Mouse (Mus musculus): ENCODE measurements around the gene Gm8332. TPM values are rescaled to one million over a fixed set of nuclear protein-coding genes. Genes with fewer than 3 reads are reported as not detected.
"Not testable (repeated sequence)": the region's sequence is repeated elsewhere in the genome, so short reads cannot be mapped to it uniquely, and the experiment has no call there.

Gene Gm8332
- not detected in 2 replicates for total RNA-seq (2014; rRNA removed)
- polyA plus RNA-seq (2015; fragmentation: Nextera tagmentation; extraction: Ambion mirVana): not detected in 2 replicates

GRCm38 (mm10) chr12:88250000-88250399 is at the start of gene Gm8332:
Gene Gm8332 (minus strand): TSS chr12:88250100.
- H3K4me2 ChIP-seq (ENCODE audit: low read depth, low read length); H3K9ac ChIP-seq (replicated peaks; ENCODE audit: low read length); H3K4me1 ChIP-seq (ENCODE audit: insufficient read depth, low read length); H3K27ac ChIP-seq; ATAC-seq; H3K4me3 ChIP-seq (ENCODE audit: low read length); H3K9me3 ChIP-seq (ENCODE audit: low read length); DNase-seq (ENCODE audit: low spot score); H3K36me3 ChIP-seq (ENCODE audit: insufficient read depth, low read length); H3K27me3 ChIP-seq (ENCODE audit: insufficient read depth, low read length): not testable (repeated sequence)
- 65% methylated on average over 1 of the region's 2 CpGs for WGBS

GRCm38 (mm10) chr12:88297171-88297570 is 47.3 kb upstream of the Gm8332 start:
- not testable (repeated sequence) for H3K4me3 ChIP-seq (ENCODE audit: low read length); H3K9ac ChIP-seq (replicated peaks; ENCODE audit: low read length)
- WGBS: 70% methylated on average over 2 of the region's 2 CpGs

GRCm38 (mm10) chr12:88293082-88293481 is 43.2 kb upstream of the Gm8332 start:
- ATAC-seq; H3K4me1 ChIP-seq (ENCODE audit: insufficient read depth, low read length); H3K9ac ChIP-seq (replicated peaks; ENCODE audit: low read length); H3K36me3 ChIP-seq (ENCODE audit: insufficient read depth, low read length); H3K27me3 ChIP-seq (ENCODE audit: insufficient read depth, low read length); H3K9me3 ChIP-seq (ENCODE audit: low read length); DNase-seq (ENCODE audit: low spot score); H3K4me2 ChIP-seq (ENCODE audit: low read depth, low read length); H3K4me3 ChIP-seq (ENCODE audit: low read length); H3K27ac ChIP-seq: not testable (repeated sequence)
- 74% methylated on average over 4 of the region's 4 CpGs for WGBS

More at GRCm38 (mm10) chr12:88297171-88297570, 47.3 kb upstream of the Gm8332 start:
- H3K4me1 ChIP-seq (ENCODE audit: insufficient read depth, low read length); H3K27me3 ChIP-seq (ENCODE audit: insufficient read depth, low read length); H3K36me3 ChIP-seq (ENCODE audit: insufficient read depth, low read length); DNase-seq (ENCODE audit: low spot score); H3K4me2 ChIP-seq (ENCODE audit: low read depth, low read length); ATAC-seq; H3K27ac ChIP-seq; H3K9me3 ChIP-seq (ENCODE audit: low read length): not testable (repeated sequence)

GRCm38 (mm10) chr12:88285224-88285623 is 35.3 kb upstream of the Gm8332 start:
- H3K27ac ChIP-seq; H3K9me3 ChIP-seq (ENCODE audit: low read length); ATAC-seq; H3K27me3 ChIP-seq (ENCODE audit: insufficient read depth, low read length); H3K4me3 ChIP-seq (ENCODE audit: low read length); H3K9ac ChIP-seq (replicated peaks; ENCODE audit: low read length); H3K4me1 ChIP-seq (ENCODE audit: insufficient read depth, low read length); DNase-seq (ENCODE audit: low spot score); H3K36me3 ChIP-seq (ENCODE audit: insufficient read depth, low read length); H3K4me2 ChIP-seq (ENCODE audit: low read depth, low read length): not testable (repeated sequence)
- 92% methylated on average over 4 of the region's 5 CpGs for WGBS

- not testable (repeated sequence) for H3K27me3 ChIP-seq (ENCODE audit: insufficient read depth, low read length); DNase-seq (ENCODE audit: low spot score); H3K36me3 ChIP-seq (ENCODE audit: insufficient read depth, low read length); ATAC-seq; H3K4me3 ChIP-seq (ENCODE audit: low read length); H3K9ac ChIP-seq (replicated peaks; ENCODE audit: low read length); H3K4me2 ChIP-seq (ENCODE audit: low read depth, low read length); H3K4me1 ChIP-seq (ENCODE audit: insufficient read depth, low read length); H3K27ac ChIP-seq; H3K9me3 ChIP-seq (ENCODE audit: low read length)
- WGBS: 88% methylated on average over 5 of the region's 5 CpGs
Measured at GRCm38 (mm10) chr12:88274400-88274799, 24.5 kb upstream of the Gm8332 start, which contains the start of gene Gm5662. Gene Gm5662 (minus strand): TSS chr12:88274500.

- no peaks in the 10 kb centered on the region for H3K27me3 ChIP-seq (ENCODE audit: insufficient read depth, low read length)
- no peaks in the 10 kb centered on the region for H3K36me3 ChIP-seq (ENCODE audit: insufficient read depth, low read length)
- H3K4me3 ChIP-seq (ENCODE audit: low read length): no peak overlapping the region
- no peaks in the 10 kb centered on the region for H3K4me1 ChIP-seq (ENCODE audit: insufficient read depth, low read length)
- no peak overlapping the region for H3K9ac ChIP-seq (replicated peaks; ENCODE audit: low read length)
- H3K27ac ChIP-seq: no peak overlapping the region
- H3K9me3 ChIP-seq (ENCODE audit: low read length): 0 out of 2 replicates have a peak, but pooled peaks cover 3% of the 10 kb centered on the region
- no peak for ATAC-seq
- no peak for TF ChIP-seq CTCF (IDR thresholded peaks at IDR 0.05; ENCODE audit: low read depth)
- DNase-seq (ENCODE audit: low spot score): no peak
- no peak overlapping the region for H3K4me2 ChIP-seq (ENCODE audit: low read depth, low read length)
- WGBS: 42% methylated on average over 1 of the region's 1 CpGs
Measured at GRCm38 (mm10) chr12:88257241-88257640, 7.3 kb upstream of the Gm8332 start.

GRCm38 (mm10) chr12:88255917-88256316 is 6.0 kb upstream of the Gm8332 start:
- not testable (repeated sequence) for H3K4me1 ChIP-seq (ENCODE audit: insufficient read depth, low read length); ATAC-seq; H3K27ac ChIP-seq; H3K27me3 ChIP-seq (ENCODE audit: insufficient read depth, low read length); H3K4me3 ChIP-seq (ENCODE audit: low read length); H3K9ac ChIP-seq (replicated peaks; ENCODE audit: low read length); H3K4me2 ChIP-seq (ENCODE audit: low read depth, low read length); H3K36me3 ChIP-seq (ENCODE audit: insufficient read depth, low read length); DNase-seq (ENCODE audit: low spot score); H3K9me3 ChIP-seq (ENCODE audit: low read length)
- 56% methylated on average over 2 of the region's 2 CpGs for WGBS

GRCm38 (mm10) chr12:88245786-88246185 is 4.1 kb downstream of the Gm8332 start:
- not testable (repeated sequence) for DNase-seq (ENCODE audit: low spot score); H3K27ac ChIP-seq; H3K4me2 ChIP-seq (ENCODE audit: low read depth, low read length); H3K27me3 ChIP-seq (ENCODE audit: insufficient read depth, low read length); H3K36me3 ChIP-seq (ENCODE audit: insufficient read depth, low read length); H3K9me3 ChIP-seq (ENCODE audit: low read length); H3K9ac ChIP-seq (replicated peaks; ENCODE audit: low read length); H3K4me1 ChIP-seq (ENCODE audit: insufficient read depth, low read length); ATAC-seq; H3K4me3 ChIP-seq (ENCODE audit: low read length)

Measured in hindbrain, postnatal 0 days (tissue).